ENCODE assay signal across 9 mouse cellular contexts in genomic region chr15:27997391-27997841, GRCm38 (mm10). TPM values are rescaled to one million over a fixed set of nuclear protein-coding genes. Genes with fewer than 3 reads are reported as not detected.
DNase-seq lines count a peak whose midpoint lies in the region; ATAC-seq lines count a peak whose summit lies in the region.
"Had no signal": no experiment of that assay in that cellular context is flagged by ENCODE, and none has a peak within 500 bp of the region (broad histone marks: within the 10 kb centered on the region; RNA-seq: fewer than 3 reads in every experiment).

No protein-coding gene starts in this region.

- no peak overlapping the region for H3K27ac ChIP-seq in limb, embryonic 15.5 days
- H3K27ac ChIP-seq: liver, embryonic 13.5 days had no signal

- peaks cover 61% of the 10 kb centered on the region for H3K4me1 ChIP-seq in limb, embryonic 15.5 days

- WGBS in limb, embryonic 15.5 days = 44% methylated on average over 9 of the region's 9 CpGs

- no peak overlapping the region for H3K9ac ChIP-seq in limb, embryonic 15.5 days
- H3K9ac ChIP-seq: liver, embryonic 13.5 days had no signal

- DNase-seq in NIH3T3 (ENCODE audit: low read depth) = peak; percentile 74
- DNase-seq in cerebellum, adult 9-10 months = peak; percentile 74
- DNase-seq in heart, adult 18-20 months = peak; percentile 56 to 70
- peak; percentile 55 for DNase-seq in kidney, adult 9 months
- DNase-seq in right cerebral cortex, postnatal 10 days (ENCODE audit: low spot score in 2 of 2) = peak; percentile 81 to 83
- no peak for DNase-seq in ovary, adult 18-20 months (ENCODE audit: low spot score)
- no peak for DNase-seq in gastrocnemius, adult 8-10 months (ENCODE audit: low spot score in 2 of 2)
- DNase-seq: liver, embryonic 13.5 days had no signal

- 0 out of 2 replicates have a peak, but pooled peaks have one; percentile 22 for ATAC-seq in limb, embryonic 15.5 days (ENCODE audit: insufficient number of reproducible peaks, low FRiP score, low TSS enrichment, low read depth)

- no peaks in the 10 kb centered on the region for H3K27me3 ChIP-seq in limb, embryonic 15.5 days
- H3K27me3 ChIP-seq: liver, embryonic 13.5 days had no signal

- no peaks in the 10 kb centered on the region for H3K9me3 ChIP-seq in limb, embryonic 15.5 days
- H3K9me3 ChIP-seq: liver, embryonic 13.5 days had no signal

- H3K4me3 ChIP-seq in limb, embryonic 15.5 days = no peak overlapping the region
- H3K4me3 ChIP-seq: liver, embryonic 13.5 days had no signal

- H3K36me3 ChIP-seq in limb, embryonic 15.5 days = no peaks in the 10 kb centered on the region
- H3K36me3 ChIP-seq: liver, embryonic 13.5 days had no signal

- no peak overlapping the region for H3K4me2 ChIP-seq in limb, embryonic 15.5 days
- H3K4me2 ChIP-seq: liver, embryonic 13.5 days had no signal

RNA-seq across cellular contexts. Expression of gene Trio, which starts 28.2 kb away (rescaled TPM):
- total RNA-seq in heart, adult 18-20 months (2021) = 10 to 100 TPM; 40.2 to 41.5 TPM
- polyA plus RNA-seq in limb, embryonic 15.5 days (2015; fragmentation: Nextera tagmentation; extraction: Ambion mirVana) = 44.9 and 52.8 TPM in 2 replicates
- total RNA-seq in gastrocnemius, adult 8-10 months (2022) = 10 to 100 TPM; 24.6 to 29.0 (median 27.1) TPM

Comparison
In these comparisons a context has a peak if more than half of its experiments do, and no peak if none do; other contexts are left out.
1. DNase-seq: peak in NIH3T3 (single experiment), cerebellum, adult 9-10 months (single experiment), heart, adult 18-20 months (2 of 2), kidney, adult 9 months (single experiment) and right cerebral cortex, postnatal 10 days (2 of 2); none in ovary, adult 18-20 months (single experiment) and gastrocnemius, adult 8-10 months (0 of 2).